Mouse (Mus musculus): ENCODE results near the gene Acsf2.

- TF ChIP-seq CTCF (IDR thresholded peaks at IDR 0.05; ENCODE audit: borderline replicate concordance, extremely low read depth, insufficient read depth, insufficient read length) (no peak), POLR2A (IDR thresholded peaks at IDR 0.05; ENCODE audit: borderline replicate concordance, extremely low read depth, insufficient read depth, insufficient read length, poor library complexity, severe bottlenecking) (no peak)
Measured at GRCm38 (mm10) chr11:94614603-94615002, 12.9 kb upstream of the Acsf2 start.
